Mouse (Mus musculus) thymus, adult 2 months (tissue): ENCODE data around the gene Megf8.

Source experiments
- CTCF ChIP-seq: fragments of 200-500 bp; IDR thresholded peaks from 2 replicates; pipeline ENCODE4 v1.5.1; 2012; ENCODE audit warnings: mild to moderate bottlenecking, control low read depth, low read length, moderate library complexity, borderline replicate concordance; ENCODE audit not compliant: control insufficient read depth, poor library complexity, insufficient read depth; ENCODE audit errors: extremely low read depth
- POLR2A ChIP-seq: fragments of 200-500 bp; IDR thresholded peaks from 2 replicates; pipeline ENCODE4 v1.6.1; 2012; ENCODE audit warnings: mild to moderate bottlenecking, low read length, control low read depth, moderate library complexity; ENCODE audit not compliant: control insufficient read depth, poor library complexity, insufficient read depth; ENCODE audit errors: extremely low read depth

DNA sequence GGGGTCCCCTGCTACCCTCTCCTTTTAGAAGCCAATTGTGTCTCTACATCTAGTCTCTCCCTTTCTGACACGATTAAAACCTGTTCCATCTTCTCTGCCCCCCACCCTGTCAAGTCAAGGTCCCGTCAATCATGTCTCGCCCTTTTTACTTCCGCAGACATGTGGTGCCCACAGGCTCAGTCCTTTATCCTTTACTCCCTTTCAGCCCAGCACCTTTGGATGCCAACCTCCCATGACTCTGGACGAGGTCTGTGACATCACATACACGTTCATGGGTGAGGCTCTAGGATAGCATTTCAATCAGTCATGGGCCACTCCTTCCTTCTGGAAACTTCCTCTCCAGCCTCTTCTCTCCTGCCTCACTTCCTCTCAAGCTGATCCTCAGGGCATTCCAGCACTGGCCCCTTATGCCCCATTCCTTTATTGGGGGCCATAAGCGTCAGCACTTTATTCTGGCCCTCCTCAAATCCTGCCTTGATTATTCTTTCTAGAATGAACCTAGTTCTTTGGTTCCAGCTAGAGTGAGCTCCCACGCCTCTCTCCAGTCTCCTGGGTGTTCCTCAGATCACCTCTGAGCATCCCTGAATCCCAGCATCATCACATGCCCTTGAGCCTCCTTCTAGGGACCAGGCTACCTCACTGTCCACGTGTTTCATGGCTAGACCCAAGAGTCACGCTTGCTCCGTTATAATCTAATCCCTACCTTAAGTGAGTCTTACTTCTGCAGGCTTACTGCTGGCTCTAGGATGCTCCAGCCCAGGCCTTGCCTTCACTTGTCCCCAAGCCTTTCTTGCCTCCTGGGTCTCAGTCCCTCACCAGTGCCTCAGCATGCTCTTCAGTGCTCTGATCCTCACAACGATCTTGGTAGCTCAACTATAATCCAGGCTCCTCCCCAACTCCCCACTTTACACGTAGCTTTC is 61.5 kb downstream of the Megf8 start:
- no peak for TF ChIP-seq CTCF
- TF ChIP-seq POLR2A = no peak
